Mouse (Mus musculus) MEL (cell line): ENCODE measurements around the gene Sept12. TPM values are rescaled to one million over a fixed set of nuclear protein-coding genes. Genes with fewer than 3 reads are reported as not detected.

Source experiments
- DNase-seq: peaks from one replicate; pipeline ENCODE4 v3.0.0; 2011; ENCODE audit warnings: low read depth, low spot score
- H3K27ac ChIP-seq: 2 replicates; pipeline ENCODE4 v1.5.1; 2012; ENCODE audit warnings: low read depth, mild to moderate bottlenecking, control low read depth, low read length, moderate library complexity; ENCODE audit not compliant: control insufficient read depth
- H3K27me3 ChIP-seq, 2 experiments: fragments of 150-350 bp in 1 of 2; sonication (generic) in 1 of 2; 2 replicates each; pipeline ENCODE4 v1.6.1; 2012; ENCODE audit warnings: low read length in 2 of 2, mild to moderate bottlenecking in 2 of 2, improper control_type of control experiment in 1 of 2, moderate library complexity in 1 of 2; ENCODE audit not compliant: insufficient read depth in 2 of 2, control insufficient read depth in 1 of 2
- H3K36me3 ChIP-seq, 2 experiments: 2 replicates each; pipeline ENCODE4 v1.6.1; 2012 to 2014; ENCODE audit warnings: low read length in 2 of 2, improper control_type of control experiment in 1 of 2, inconsistent platforms in 1 of 2, mild to moderate bottlenecking in 1 of 2; ENCODE audit not compliant: insufficient read depth in 2 of 2, control insufficient read depth in 1 of 2
- H3K4me1 ChIP-seq, 2 experiments: fragments of 150-350 bp in 1 of 2; sonication (generic) in 1 of 2; 2 replicates each; pipeline ENCODE4 v1.6.1; 2012; ENCODE audit warnings: low read length in 2 of 2, improper control_type of control experiment in 1 of 2, mild to moderate bottlenecking in 1 of 2; ENCODE audit not compliant: insufficient read depth in 2 of 2, control insufficient read depth in 1 of 2
- H3K4me3 ChIP-seq, 2 experiments: fragments of 150-350 bp in 1 of 2; sonication (generic) in 1 of 2; 2 replicates each; pipeline ENCODE4 v1.5.1; 2012; ENCODE audit warnings: low read depth in 2 of 2, low read length in 2 of 2, mild to moderate bottlenecking in 2 of 2, moderate library complexity in 2 of 2, control low read depth in 1 of 2, improper control_type of control experiment in 1 of 2; ENCODE audit not compliant: control insufficient read depth in 1 of 2, insufficient read depth in 1 of 2
- H3K79me2 ChIP-seq: 2 replicates; pipeline ENCODE4 v1.6.1; 2012; ENCODE audit warnings: mild to moderate bottlenecking, low read length, moderate library complexity; ENCODE audit not compliant: control insufficient read depth, poor library complexity, insufficient read depth
- H3K9ac ChIP-seq: 2 replicates; pipeline ENCODE4 v1.6.1; 2012; ENCODE audit warnings: low read depth, mild to moderate bottlenecking, control low read depth, low read length, moderate library complexity; ENCODE audit not compliant: control insufficient read depth, poor library complexity, severe bottlenecking
- H3K9me3 ChIP-seq: fragments of 150-350 bp; sonication (generic); replicated peaks from 2 replicates; pipeline ENCODE4 v1.6.1; 2012; ENCODE audit warnings: mild to moderate bottlenecking, low read length, improper control_type of control experiment, moderate library complexity; ENCODE audit not compliant: insufficient read depth
- BHLHE40 ChIP-seq: IDR thresholded peaks from 2 replicates; pipeline ENCODE4 v1.6.1; 2012; ENCODE audit warnings: low read depth, mild to moderate bottlenecking, inconsistent platforms, low read length, improper control_type of control experiment, borderline replicate concordance
- CHD1 ChIP-seq: IDR thresholded peaks from 2 replicates; pipeline ENCODE4 v1.6.1; 2012; ENCODE audit warnings: low read depth, mild to moderate bottlenecking, inconsistent platforms, low read length, improper control_type of control experiment
- CHD2 ChIP-seq: IDR thresholded peaks from 2 replicates; pipeline ENCODE4 v1.6.1; 2011; ENCODE audit warnings: low read length, improper control_type of control experiment
- CTCF ChIP-seq, 3 experiments: IDR thresholded peaks in 2 of 3; conservative IDR thresholded peaks in 1 of 3; 2 replicates each; pipeline ENCODE4 v1.5.1; 2011 to 2012; ENCODE audit warnings: low read length in 3 of 3, low read depth in 2 of 3, mild to moderate bottlenecking in 2 of 3, improper control_type of control experiment in 1 of 3, inconsistent platforms in 1 of 3, mixed read lengths in 1 of 3, moderate library complexity in 1 of 3; ENCODE audit not compliant: control insufficient read depth in 1 of 3, insufficient read depth in 1 of 3, poor library complexity in 1 of 3, severe bottlenecking in 1 of 3
- E2F4 ChIP-seq: IDR thresholded peaks from 2 replicates; pipeline ENCODE4 v1.6.1; 2011; ENCODE audit warnings: low read depth, low read length, improper control_type of control experiment, borderline replicate concordance
- ELF1 ChIP-seq: IDR thresholded peaks from 2 replicates; pipeline ENCODE4 v1.6.1; 2014; ENCODE audit warnings: low read depth, mild to moderate bottlenecking, inconsistent platforms, low read length, improper control_type of control experiment, moderate library complexity
- ETS1 ChIP-seq: IDR thresholded peaks from 2 replicates; pipeline ENCODE4 v1.6.1; 2012; ENCODE audit warnings: low read depth, mild to moderate bottlenecking, inconsistent platforms, low read length, improper control_type of control experiment, moderate library complexity
- GABPA ChIP-seq: IDR thresholded peaks from 2 replicates; pipeline ENCODE4 v1.6.1; 2012; ENCODE audit warnings: low read depth, mild to moderate bottlenecking, inconsistent platforms, low read length, improper control_type of control experiment, moderate library complexity
- GATA1 ChIP-seq: IDR thresholded peaks from 2 replicates; pipeline ENCODE4 v1.6.1; 2011; ENCODE audit warnings: low read depth, low read length, improper control_type of control experiment
- JUND ChIP-seq: IDR thresholded peaks from 2 replicates; pipeline ENCODE4 v1.6.1; 2011; ENCODE audit warnings: low read depth, mild to moderate bottlenecking, improper control_type of control experiment, low read length
- MAFK ChIP-seq: IDR thresholded peaks from 2 replicates; pipeline ENCODE4 v1.6.1; 2011; ENCODE audit warnings: low read depth, mild to moderate bottlenecking, low read length, improper control_type of control experiment, borderline replicate concordance
- MAX ChIP-seq: IDR thresholded peaks from 2 replicates; pipeline ENCODE4 v1.6.1; 2011; ENCODE audit warnings: low read length, improper control_type of control experiment
- MAZ ChIP-seq: IDR thresholded peaks from 2 replicates; pipeline ENCODE4 v1.6.1; 2012; ENCODE audit warnings: low read depth, mild to moderate bottlenecking, inconsistent platforms, low read length, improper control_type of control experiment
- MEF2A ChIP-seq: IDR thresholded peaks from 2 replicates; pipeline ENCODE4 v1.6.1; 2014; ENCODE audit warnings: low read depth, mild to moderate bottlenecking, inconsistent platforms, low read length, improper control_type of control experiment; ENCODE audit not compliant: poor library complexity, insufficient replicate concordance, severe bottlenecking; ENCODE audit errors: extremely low read depth
- MXI1 ChIP-seq: IDR thresholded peaks from 2 replicates; pipeline ENCODE4 v1.6.1; 2011; ENCODE audit warnings: mild to moderate bottlenecking, low read depth, low read length, improper control_type of control experiment
- MYB ChIP-seq: IDR thresholded peaks from 2 replicates; pipeline ENCODE4 v1.6.1; 2011; ENCODE audit warnings: mild to moderate bottlenecking, low read depth, low read length, improper control_type of control experiment
- MYC ChIP-seq: IDR thresholded peaks from 2 replicates; pipeline ENCODE4 v1.6.1; 2011; ENCODE audit warnings: low read depth, mild to moderate bottlenecking, low read length, improper control_type of control experiment, moderate library complexity
- POLR2A ChIP-seq, 2 experiments: IDR thresholded peaks; 2 replicates each; pipeline ENCODE4 v1.6.1; 2011 to 2012; ENCODE audit warnings: low read length in 2 of 2, mild to moderate bottlenecking in 2 of 2, control low read depth in 1 of 2, improper control_type of control experiment in 1 of 2, low read depth in 1 of 2, moderate library complexity in 1 of 2; ENCODE audit not compliant: control insufficient read depth in 1 of 2, insufficient read depth in 1 of 2, poor library complexity in 1 of 2
- POLR2AphosphoS2 ChIP-seq: IDR thresholded peaks from 2 replicates; pipeline ENCODE4 v1.6.1; 2011; ENCODE audit warnings: low read length, improper control_type of control experiment
- POLR2AphosphoS5 ChIP-seq: IDR thresholded peaks from 2 replicates; pipeline ENCODE4 v1.6.1; 2012; ENCODE audit warnings: low read depth, borderline replicate concordance, mild to moderate bottlenecking, inconsistent platforms, low read length, moderate library complexity, mixed read lengths
- RAD21 ChIP-seq: IDR thresholded peaks from 2 replicates; pipeline ENCODE4 v1.6.1; 2011; ENCODE audit warnings: mild to moderate bottlenecking, low read depth, low read length, improper control_type of control experiment
- RCOR1 ChIP-seq: IDR thresholded peaks from 2 replicates; pipeline ENCODE4 v1.6.1; 2012; ENCODE audit warnings: low read depth, mild to moderate bottlenecking, inconsistent platforms, low read length, improper control_type of control experiment
- SIN3A ChIP-seq: IDR thresholded peaks from 2 replicates; pipeline ENCODE4 v1.6.1; 2012; ENCODE audit warnings: low read length, improper control_type of control experiment, inconsistent platforms
- SMC3 ChIP-seq: IDR thresholded peaks from 2 replicates; pipeline ENCODE4 v1.6.1; 2011; ENCODE audit warnings: low read depth, low read length, improper control_type of control experiment
- TAL1 ChIP-seq: IDR thresholded peaks from 2 replicates; pipeline ENCODE4 v1.6.1; 2012; ENCODE audit warnings: mild to moderate bottlenecking, inconsistent platforms, low read length, moderate library complexity, mixed read lengths
- TBP ChIP-seq: IDR thresholded peaks from 2 replicates; pipeline ENCODE4 v1.8.0; 2011; ENCODE audit warnings: low read depth, low read length, improper control_type of control experiment
- TCF12 ChIP-seq: IDR thresholded peaks from 2 replicates; pipeline ENCODE4 v1.6.1; 2014; ENCODE audit warnings: low read depth, mild to moderate bottlenecking, inconsistent platforms, low read length, improper control_type of control experiment, moderate library complexity
- USF1 ChIP-seq: IDR thresholded peaks from 2 replicates; pipeline ENCODE4 v1.6.1; 2014; ENCODE audit warnings: low read depth, mild to moderate bottlenecking, inconsistent platforms, low read length, improper control_type of control experiment, moderate library complexity
- ZC3H11A ChIP-seq: IDR thresholded peaks from 2 replicates; pipeline ENCODE4 v1.6.1; 2012; ENCODE audit warnings: low read depth, mild to moderate bottlenecking, inconsistent platforms, low read length, improper control_type of control experiment
- ZKSCAN1 ChIP-seq: IDR thresholded peaks from 2 replicates; pipeline ENCODE4 v1.6.1; 2012; ENCODE audit warnings: low read depth, mild to moderate bottlenecking, inconsistent platforms, low read length, improper control_type of control experiment, moderate library complexity
- ZMIZ1 ChIP-seq: IDR thresholded peaks from 2 replicates; pipeline ENCODE4 v1.6.1; 2012; ENCODE audit warnings: low read depth, mild to moderate bottlenecking, inconsistent platforms, low read length, improper control_type of control experiment, moderate library complexity
- ZNF384 ChIP-seq: IDR thresholded peaks from 2 replicates; pipeline ENCODE4 v1.6.1; 2012; ENCODE audit warnings: low read depth, mild to moderate bottlenecking, inconsistent platforms, low read length, improper control_type of control experiment
- polyA plus RNA-seq, 2 experiments: library from polyadenylated mRNA; stranded (reverse) in 1 of 2; unstranded in 1 of 2; fragments of >175 nt in 1 of 2; fragments of >200 nt in 1 of 2; gene quantifications; 2 replicates each; pipeline versions ENCODE4 v1.2.1 to v1.2.4; 2012; ENCODE audit warnings: low replicate concordance in 2 of 2, low read depth in 1 of 2; ENCODE audit not compliant: insufficient read length in 2 of 2, insufficient read depth in 1 of 2, missing spikeins in 1 of 2
- total RNA-seq: library from RNA; depleted of rRNA; stranded (reverse); fragments of 300-350 nt; gene quantifications from 2 replicates; pipeline ENCODE4 v1.2.3, GENCODE M21; 2012

Gene Sept12
- total and polyA plus RNA-seq, 3 experiments = 0.07 TPM; not detected in 2

GRCm38 (mm10) chr16:4939412-4939811, 58.2 kb downstream of the Sept12 start:
- H3K36me3 ChIP-seq = no peaks in the 10 kb centered on the region
- peak overlapping the region; percentile 18 for H3K27ac ChIP-seq
- H3K27me3 ChIP-seq = no peaks in the 10 kb centered on the region
- DNase-seq = peak; percentile 51
- H3K9ac ChIP-seq = peak overlapping the region; percentile 81
- TF ChIP-seq TBP = no peak
- TF ChIP-seq CHD1 = no peak
- TF ChIP-seq POLR2A (IDR thresholded peaks at IDR 0.05; ENCODE audit: control insufficient read depth in 1 of 2, insufficient read depth in 1 of 2, low read depth in 1 of 2, low read length in 2 of 2, poor library complexity in 1 of 2) = 0 out of 4 replicates have a peak, but pooled peaks of 1 of the 2 experiments have one; percentile 0
- TF ChIP-seq BHLHE40 = peak; percentile 40; the same call in 1 of the 2 replicates
- 0 out of 4 replicates have a peak, but pooled peaks cover 0 to 5% of the 10 kb centered on the region in 2 experiments for H3K4me1 ChIP-seq
- H3K4me3 ChIP-seq = peak overlapping the region; percentile 80 to 82
- no peaks in the 10 kb centered on the region for H3K9me3 ChIP-seq
- H3K79me2 ChIP-seq = peaks cover 4% of the 10 kb centered on the region

- H3K4me1 ChIP-seq = 0 out of 4 replicates have a peak, but pooled peaks cover 0 to 5% of the 10 kb centered on the region in 2 experiments
- H3K36me3 ChIP-seq = no peaks in the 10 kb centered on the region
- H3K27me3 ChIP-seq = no peaks in the 10 kb centered on the region
- TF ChIP-seq MAFK = no peak
- TF ChIP-seq ZNF384 = no peak
- no peak for TF ChIP-seq CHD2
- no peak for TF ChIP-seq MEF2A
- TF ChIP-seq RAD21 = no peak
- TF ChIP-seq POLR2AphosphoS2 = no peak; the same call in 1 of the 2 replicates
- no peak for TF ChIP-seq GATA1
- TF ChIP-seq ZKSCAN1 = no peak
- peak; percentile 27; the same call in 1 of the 2 replicates for TF ChIP-seq MYC
- TF ChIP-seq ZMIZ1 = peak; percentile 59; the same call in 1 of the 2 replicates
- no peak for TF ChIP-seq GABPA
- peak; percentile 71 to 90 for TF ChIP-seq POLR2A (IDR thresholded peaks at IDR 0.05; ENCODE audit: control insufficient read depth in 1 of 2, insufficient read depth in 1 of 2, low read depth in 1 of 2, low read length in 2 of 2, poor library complexity in 1 of 2)
- TF ChIP-seq MYB = no peak
- TF ChIP-seq E2F4 = no peak
- TF ChIP-seq MXI1 = peak; percentile 54
- TF ChIP-seq USF1 = peak; percentile 61; the same call in 1 of the 2 replicates
- TF ChIP-seq ELF1 = no peak
- TF ChIP-seq ZC3H11A = no peak
- no peak for TF ChIP-seq ETS1
- peak; percentile 75 for TF ChIP-seq SIN3A
- TF ChIP-seq MAX = peak; percentile 76
- TF ChIP-seq JUND = no peak
- peak; percentile 40; the same call in 1 of the 2 replicates for TF ChIP-seq TCF12
- no peak for TF ChIP-seq CTCF (IDR thresholded peaks at IDR 0.05 in 2 of 3, conservative IDR thresholded peaks at IDR 0.05 in 1 of 3; ENCODE audit: control insufficient read depth in 1 of 3, insufficient read depth in 1 of 3, low read depth in 2 of 3, low read length in 3 of 3, poor library complexity in 1 of 3, severe bottlenecking in 1 of 3)
- TF ChIP-seq RCOR1 = no peak
- no peak for TF ChIP-seq POLR2AphosphoS5
- no peak for TF ChIP-seq CHD1
- TF ChIP-seq BHLHE40 = no peak
- TF ChIP-seq SMC3 = no peak
- no peak for TF ChIP-seq TAL1
- no peak for TF ChIP-seq MAZ
These were observed 58.7 kb downstream of the Sept12 start for GRCm38 (mm10) chr16:4938989-4939388.

More at GRCm38 (mm10) chr16:4938989-4939388, 58.7 kb downstream of the Sept12 start:
- H3K9me3 ChIP-seq = no peaks in the 10 kb centered on the region
- peaks cover 4% of the 10 kb centered on the region for H3K79me2 ChIP-seq
- peak overlapping the region; percentile 18 for H3K27ac ChIP-seq
- peak overlapping the region; percentile 80 to 82 for H3K4me3 ChIP-seq
- peak overlapping the region; percentile 81 for H3K9ac ChIP-seq
- DNase-seq = peak; percentile 96
